Mouse (Mus musculus): Measurements from ENCODE around the gene Rnf31. TPM values are rescaled to one million over a fixed set of nuclear protein-coding genes. Genes with fewer than 3 reads are reported as not detected.

Gene Rnf31
- 100 to 1,000 TPM; 112 to 116 TPM for total RNA-seq (2023)

GRCm38 (mm10) chr14:55591331-55591891, at the start of gene Rnf31:
TSS of gene Rnf31 (plus strand) at chr14:55591708.

GRCm38 (mm10) chr14:55559799-55560201, 31.7 kb upstream of the Rnf31 start, which contains the start of gene Dcaf11:
TSS of gene Dcaf11 (plus strand) at chr14:55560006.

GRCm38 (mm10) chr14:55560202-55561073, 31.1 kb upstream of the Rnf31 start, which contains the start of gene A730061H03Rik:
TSS of gene A730061H03Rik (minus strand) at chr14:55560406.

GRCm38 (mm10) chr14:55575302-55575701, 16.2 kb upstream of the Rnf31 start, which contains the start of gene Fitm1:
TSS of gene Fitm1 (plus strand) at chr14:55575617.

GRCm38 (mm10) chr14:55577871-55578667, 13.4 kb upstream of the Rnf31 start, which contains the start of gene Psme1:
TSS of gene Psme1 (plus strand) at chr14:55578123.

GRCm38 (mm10) chr14:55584702-55585565, 6.6 kb upstream of the Rnf31 start, which contains the start of gene Emc9:
TSS of gene Emc9 (minus strand) at chr14:55585302.

GRCm38 (mm10) chr14:55590748-55591330, 669 bp upstream of the Rnf31 start, which contains the start of gene Psme2:
TSS of gene Psme2 (minus strand) at chr14:55591113.

GRCm38 (mm10) chr14:55603271-55603632, 11.7 kb downstream of the Rnf31 start, which contains the start of gene Irf9:
TSS of gene Irf9 (plus strand) at chr14:55603571.

GRCm38 (mm10) chr14:55617822-55618221, 26.3 kb downstream of the Rnf31 start, which contains the start of gene Rec8:
TSS of gene Rec8 (plus strand) at chr14:55618037.

GRCm38 (mm10) chr14:55635523-55636007, 44.1 kb downstream of the Rnf31 start, which contains the start of gene Ipo4:
TSS of gene Ipo4 (minus strand) at chr14:55635957.

GRCm38 (mm10) chr14:55637795-55638194, 46.3 kb downstream of the Rnf31 start, which contains the start of gene Gm49378:
TSS of gene Gm49378 (minus strand) at chr14:55637895.

GRCm38 (mm10) chr14:55643060-55643907, 51.8 kb downstream of the Rnf31 start, which contains the start of gene Tm9sf1:
TSS of gene Tm9sf1 (minus strand) at chr14:55643806.

GRCm38 (mm10) chr14:55649884-55650283, 58.4 kb downstream of the Rnf31 start, which contains the start of gene Tssk4:
TSS of gene Tssk4 (plus strand) at chr14:55650184.

Other genes with a start within 250 kb of the Rnf31 start
- 10 to 100 TPM; 23.0 to 26.3 TPM for gene Dhrs4, start 113.0 kb upstream of the Rnf31 start, total RNA-seq (2023)
- under 1 TPM; 0.64 to 0.68 TPM for gene Carmil3, start 101.1 kb upstream of the Rnf31 start, total RNA-seq (2023)
- gene Cpne6, start 81.3 kb upstream of the Rnf31 start, total RNA-seq (2023), result not detected
- gene Nrl, start 66.7 kb upstream of the Rnf31 start, total RNA-seq (2023), result not detected
- 10 to 100 TPM; 12.3 to 20.4 TPM for gene Pck2, start 51.4 kb upstream of the Rnf31 start, total RNA-seq (2023)
- 10 to 100 TPM; 73.6 to 74.9 TPM for gene Dcaf11, start 31.7 kb upstream of the Rnf31 start, total RNA-seq (2023)
- 1 to 10 TPM; 4.9 to 6.6 TPM for gene A730061H03Rik, start 31.3 kb upstream of the Rnf31 start, total RNA-seq (2023)
- gene Fitm1, start 16.1 kb upstream of the Rnf31 start, total RNA-seq (2023), result not detected
- gene Psme1, start 13.6 kb upstream of the Rnf31 start, total RNA-seq (2023), result 100 to 1,000 TPM; 310 to 383 TPM
- 10 to 100 TPM; 23.4 to 24.2 TPM for gene Emc9, start 6.4 kb upstream of the Rnf31 start, total RNA-seq (2023)
- gene Psme2, start 595 bp upstream of the Rnf31 start, total RNA-seq (2023), result 100 to 1,000 TPM; 462 to 464 TPM
- 100 to 1,000 TPM; 104 to 137 TPM for gene Irf9, start 11.9 kb downstream of the Rnf31 start, total RNA-seq (2023)
- gene Rec8, start 26.3 kb downstream of the Rnf31 start, total RNA-seq (2023), result 1 to 10 TPM in 1 of 2 experiments, not detected in 1; 1.3 TPM
- 10 to 100 TPM; 70.5 to 88.4 TPM for gene Ipo4, start 44.2 kb downstream of the Rnf31 start, total RNA-seq (2023)
- 1 to 10 TPM; 4.0 to 4.6 TPM for gene Gm49378, start 46.2 kb downstream of the Rnf31 start, total RNA-seq (2023)
- gene Tm9sf1, start 52.1 kb downstream of the Rnf31 start, total RNA-seq (2023), result 10 to 100 TPM; 43.9 to 52.9 TPM
- gene Tssk4, start 58.5 kb downstream of the Rnf31 start, total RNA-seq (2023), result 1 to 10 TPM; 4.1 to 5.9 TPM
- 10 to 100 TPM; 44.5 to 56.7 TPM for gene Mdp1, start 68.8 kb downstream of the Rnf31 start, total RNA-seq (2023)
- gene Gmpr2, start 80.2 kb downstream of the Rnf31 start, total RNA-seq (2023), result 10 to 100 TPM; 19.3 to 25.8 TPM
- gene Nedd8, start 80.4 kb downstream of the Rnf31 start, total RNA-seq (2023), result 100 to 1,000 TPM; 182 to 187 TPM
- gene Tinf2, start 90.1 kb downstream of the Rnf31 start, total RNA-seq (2023), result 100 to 1,000 TPM in 1 of 2 experiments, 10 to 100 TPM in 1; 94.4 to 113 TPM
- gene Tgm1, start 122.2 kb downstream of the Rnf31 start, total RNA-seq (2023), result 1 to 10 TPM; 4.4 to 4.9 TPM
- gene Rabggta, start 130.6 kb downstream of the Rnf31 start, total RNA-seq (2023), result 100 to 1,000 TPM in 1 of 2 experiments, 10 to 100 TPM in 1; 82.0 to 104 TPM
- 10 to 100 TPM; 16.5 to 19.4 TPM for gene Dhrs1, start 154.0 kb downstream of the Rnf31 start, total RNA-seq (2023)
- 10 to 100 TPM; 31.3 to 38.2 TPM for gene Nop9, start 154.0 kb downstream of the Rnf31 start, total RNA-seq (2023)
- gene Cideb, start 166.8 kb downstream of the Rnf31 start, total RNA-seq (2023), result not detected
- gene Ltb4r2, start 169.7 kb downstream of the Rnf31 start, total RNA-seq (2023), result 1 to 10 TPM; 1.4 to 1.5 TPM
- gene Ltb4r1, start 174.3 kb downstream of the Rnf31 start, total RNA-seq (2023), result under 1 TPM; 0.52 to 0.95 TPM
- gene Adcy4, start 192.4 kb downstream of the Rnf31 start, total RNA-seq (2023), result 1 to 10 TPM in 1 of 2 experiments, under 1 TPM in 1; 0.15 to 1.0 TPM
- gene Ripk3, start 197.2 kb downstream of the Rnf31 start, total RNA-seq (2023), result 10 to 100 TPM; 55.9 to 66.9 TPM
- gene Nfatc4, start 231.4 kb downstream of the Rnf31 start, total RNA-seq (2023), result not detected

Data from T-cell, adult 66 days (primary cell).